Mouse (Mus musculus) hindbrain, embryonic 12.5 days (tissue): ENCODE data around the gene Stc2. TPM values are rescaled to one million over a fixed set of nuclear protein-coding genes. Genes with fewer than 3 reads are reported as not detected.

Experiments used
- ATAC-seq: fragments of 200-750 bp; cut with Nextera tagmentation; 2 replicates; pipeline ENCODE4 v1.8.0; 2017; ENCODE audit warnings: moderate TSS enrichment; ENCODE audit not compliant: low FRiP score
- H3K27ac ChIP-seq: fragments of 300-500 bp; sonication (generic); 2 replicates; pipeline ENCODE4 v1.5.1; 2016; ENCODE audit warnings: mild to moderate bottlenecking
- H3K27me3 ChIP-seq: fragments of 300-500 bp; sonication (generic); 2 replicates; pipeline ENCODE4 v1.6.1; 2016; ENCODE audit warnings: mild to moderate bottlenecking
- H3K36me3 ChIP-seq: fragments of 300-500 bp; sonication (generic); 2 replicates; pipeline ENCODE4 v1.6.1; 2016; ENCODE audit warnings: mild to moderate bottlenecking
- H3K4me1 ChIP-seq: fragments of 300-500 bp; sonication (generic); 2 replicates; pipeline ENCODE4 v1.6.1; 2016
- H3K4me2 ChIP-seq: fragments of 300-500 bp; sonication (generic); replicated peaks from 2 replicates; pipeline ENCODE4 v1.6.1; 2016; ENCODE audit warnings: mild to moderate bottlenecking
- H3K4me3 ChIP-seq: fragments of 300-500 bp; sonication (generic); 2 replicates; pipeline ENCODE4 v1.5.1; 2016; ENCODE audit warnings: mild to moderate bottlenecking
- H3K9ac ChIP-seq: fragments of 300-500 bp; sonication (generic); 2 replicates; pipeline ENCODE4 v1.6.1; 2016; ENCODE audit warnings: mild to moderate bottlenecking, moderate library complexity
- H3K9me3 ChIP-seq: fragments of 300-500 bp; sonication (generic); replicated peaks from 2 replicates; pipeline ENCODE4 v1.6.1; 2016; ENCODE audit warnings: mild to moderate bottlenecking
- WGBS: fragments of 180-500 bp; shearing (Covaris S2); methylation state at CpG from one replicate; pipeline ENCODE4 v1.1.7; 2016; 5-methylcytosine and 5-hydroxymethylcytosine counted together
- polyA plus RNA-seq: library from polyadenylated mRNA; unstranded; fragments of >200 nt; fragmentation: Nextera tagmentation; extraction: Ambion mirVana; gene quantifications from 2 replicates; pipeline ENCODE4 v1.2.1, GENCODE M21; 2016

Gene Stc2
- 0.77 and 1.0 TPM in 2 replicates for polyA plus RNA-seq

DNA sequence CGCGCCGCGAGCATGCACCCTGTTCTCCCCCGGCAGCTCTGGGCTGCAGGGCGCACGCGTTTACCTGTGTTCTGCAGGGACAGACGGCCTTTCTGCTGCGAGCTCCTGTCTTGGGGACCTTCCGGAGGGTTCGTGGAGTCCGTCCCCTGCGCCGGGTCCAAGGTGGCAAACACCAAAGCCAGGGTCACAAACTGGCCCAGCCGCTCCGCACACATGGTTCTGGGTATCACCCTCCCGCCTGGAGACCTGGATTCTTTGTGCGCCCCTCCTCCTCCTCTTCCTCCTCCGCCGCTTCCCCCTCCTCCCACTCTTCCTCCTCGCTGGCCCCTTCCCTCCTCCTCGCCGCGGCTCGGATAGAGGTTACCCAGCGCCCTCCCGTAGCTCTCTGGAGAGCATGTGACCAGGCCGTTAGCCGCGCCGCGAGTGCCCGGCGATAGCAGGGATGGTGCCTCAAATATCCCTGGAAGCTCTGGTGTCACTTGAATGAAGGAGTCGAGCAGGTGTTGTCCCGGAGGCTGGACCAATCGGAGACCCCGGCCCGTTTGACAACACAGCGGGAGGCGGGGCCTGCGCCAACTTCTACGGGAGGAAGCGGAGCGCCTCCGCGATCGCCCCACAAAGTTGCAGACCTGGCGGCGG is at the start of gene Stc2:
Gene Stc2 (minus strand): TSS at position 427 of the 639 bp plus-strand sequence.
- Histone ChIP-seq H3K4me3 (peak within 1 kb of the TSS; percentile 57), H3K27ac (no peak within 1 kb of the TSS), H3K4me1 (peaks cover 26% of the 10 kb centered on the region), H3K36me3 (no peaks in the 10 kb centered on the region), H3K9me3 (no peaks in the 10 kb centered on the region), H3K27me3 (peaks cover 49% of the 10 kb centered on the region), H3K4me2 (peak within 1 kb of the TSS; percentile 99), H3K9ac (peak within 1 kb of the TSS; percentile 56)
- under 1% methylated on average over 49 of the region's 51 CpGs for WGBS
- ATAC-seq = peak; percentile 87

DNA sequence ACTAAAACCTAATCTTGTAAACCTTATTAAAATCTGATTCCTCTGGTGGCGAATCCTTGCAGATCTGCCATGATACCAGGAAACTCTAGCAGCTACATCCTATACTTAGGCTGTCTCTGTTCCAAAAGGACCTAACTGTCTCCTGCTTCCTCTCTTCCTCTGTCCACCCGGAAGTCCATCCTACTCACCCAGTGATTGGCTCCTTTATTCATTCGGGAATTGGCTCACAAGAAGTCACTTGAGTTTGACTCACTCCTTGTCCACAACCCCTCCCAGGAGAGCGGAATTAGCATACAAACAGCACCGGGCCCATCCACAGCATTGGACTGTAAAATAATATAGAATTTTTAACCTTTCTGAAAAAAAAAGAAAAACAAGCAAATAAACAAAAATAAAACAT is 47.2 kb upstream of the Stc2 start:
- H3K27me3 ChIP-seq = no peaks in the 10 kb centered on the region
- no peaks in the 10 kb centered on the region for H3K4me1 ChIP-seq
- no peak overlapping the region for H3K4me2 ChIP-seq
- H3K9me3 ChIP-seq = no peaks in the 10 kb centered on the region
- no peak overlapping the region for H3K27ac ChIP-seq
- no peaks in the 10 kb centered on the region for H3K36me3 ChIP-seq
- WGBS = 85% methylated on average over 5 of the region's 5 CpGs
- H3K4me3 ChIP-seq = no peak overlapping the region
- H3K9ac ChIP-seq = no peak overlapping the region
- no peak for ATAC-seq

DNA sequence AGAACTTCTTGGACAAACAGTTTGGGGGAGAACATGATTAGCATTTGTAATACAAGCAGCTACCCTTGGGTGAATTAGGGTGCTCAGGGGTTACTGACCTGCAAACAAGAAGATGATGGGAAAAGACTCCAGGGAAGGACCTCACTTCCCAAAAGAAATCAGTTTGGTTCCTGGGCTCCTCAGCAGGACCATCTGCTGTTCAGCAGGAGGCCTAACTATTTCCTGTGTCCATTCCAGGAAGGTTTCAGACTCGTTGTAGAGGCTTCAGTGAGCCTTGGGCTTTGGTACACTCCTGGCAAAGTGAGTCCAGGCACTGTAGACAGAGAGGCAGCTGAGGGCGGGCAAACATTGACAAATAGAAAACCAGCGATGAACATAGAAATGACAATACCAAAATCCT is 42.5 kb upstream of the Stc2 start:
- Histone ChIP-seq H3K27ac (no peak overlapping the region), H3K9ac (no peak overlapping the region), H3K4me3 (no peak overlapping the region), H3K36me3 (no peaks in the 10 kb centered on the region), H3K4me2 (no peak overlapping the region), H3K9me3 (no peaks in the 10 kb centered on the region), H3K27me3 (no peaks in the 10 kb centered on the region), H3K4me1 (no peaks in the 10 kb centered on the region)
- no peak for ATAC-seq
- WGBS = 74% methylated on average over 3 of the region's 3 CpGs

GRCm38 (mm10) chr11:31406736-31407135 is 36.9 kb upstream of the Stc2 start:
- H3K27me3 ChIP-seq = no peaks in the 10 kb centered on the region
- ATAC-seq = no peak
- no peak overlapping the region for H3K4me2 ChIP-seq
- no peak overlapping the region for H3K27ac ChIP-seq
- no peaks in the 10 kb centered on the region for H3K9me3 ChIP-seq
- 96% methylated on average over 1 of the region's 1 CpGs for WGBS
- no peaks in the 10 kb centered on the region for H3K36me3 ChIP-seq
- H3K4me3 ChIP-seq = no peak overlapping the region
- H3K9ac ChIP-seq = no peak overlapping the region
- no peaks in the 10 kb centered on the region for H3K4me1 ChIP-seq

- Histone ChIP-seq H3K9ac (no peak overlapping the region), H3K27me3 (no peaks in the 10 kb centered on the region), H3K4me2 (no peak overlapping the region), H3K4me1 (no peaks in the 10 kb centered on the region), H3K9me3 (no peaks in the 10 kb centered on the region), H3K36me3 (no peaks in the 10 kb centered on the region), H3K27ac (no peak overlapping the region), H3K4me3 (no peak overlapping the region)
- 91% methylated on average over 1 of the region's 1 CpGs for WGBS
- ATAC-seq = no peak
Measured at GRCm38 (mm10) chr11:31403080-31403479, 33.2 kb upstream of the Stc2 start.

- no peaks in the 10 kb centered on the region for H3K4me1 ChIP-seq
- no peak overlapping the region for H3K9ac ChIP-seq
- H3K9me3 ChIP-seq = no peaks in the 10 kb centered on the region
- H3K27me3 ChIP-seq = no peaks in the 10 kb centered on the region
- no peak for ATAC-seq
- no peak overlapping the region for H3K4me3 ChIP-seq
- no peak overlapping the region for H3K27ac ChIP-seq
- H3K4me2 ChIP-seq = no peak overlapping the region
- 79% methylated on average over 2 of the region's 2 CpGs for WGBS
- no peaks in the 10 kb centered on the region for H3K36me3 ChIP-seq
Measured at GRCm38 (mm10) chr11:31398604-31399003, 28.7 kb upstream of the Stc2 start.

DNA sequence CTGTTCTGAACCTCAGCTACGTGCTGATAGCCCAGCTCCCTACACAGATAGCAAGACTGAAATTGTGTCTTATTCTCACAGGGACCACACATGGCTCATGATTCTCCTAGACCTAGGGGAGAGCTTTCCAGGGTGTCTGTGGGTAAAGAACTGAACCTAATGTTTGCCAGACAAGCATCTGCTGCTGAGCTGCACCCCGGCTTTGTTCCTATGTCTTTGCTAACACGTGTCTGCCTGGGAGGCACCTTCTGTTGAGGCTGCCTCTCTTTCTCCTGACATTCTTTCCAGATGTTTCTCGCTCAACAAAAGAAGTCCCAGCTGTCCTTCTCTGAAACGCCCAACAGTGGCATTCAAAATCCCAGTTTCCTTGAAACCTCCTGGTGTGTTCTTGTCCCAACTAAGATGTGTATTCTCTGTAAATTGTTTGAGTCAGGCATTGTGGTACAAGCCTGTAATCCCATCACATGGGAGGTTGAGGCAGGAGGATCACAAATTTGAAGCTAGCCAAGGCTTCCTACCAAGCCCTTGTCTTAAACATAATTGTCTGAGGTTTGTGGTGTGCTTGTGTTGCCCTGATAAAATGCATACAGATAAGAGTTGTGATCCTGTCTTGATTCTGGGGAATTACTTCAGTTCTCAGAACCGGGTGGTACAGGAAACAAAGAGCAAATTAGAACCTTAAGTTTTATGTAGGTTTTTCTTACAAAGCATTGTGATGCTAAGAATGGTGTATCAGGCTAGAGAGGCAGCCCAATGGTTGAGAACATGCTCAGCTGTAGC is 27.0 kb upstream of the Stc2 start:
- Histone ChIP-seq H3K4me1 (no peaks in the 10 kb centered on the region), H3K4me3 (no peak overlapping the region), H3K27me3 (no peaks in the 10 kb centered on the region), H3K27ac (no peak overlapping the region), H3K36me3 (no peaks in the 10 kb centered on the region), H3K9me3 (no peaks in the 10 kb centered on the region), H3K4me2 (no peak overlapping the region), H3K9ac (no peak overlapping the region)
- 59% methylated on average over 6 of the region's 6 CpGs for WGBS
- no peak for ATAC-seq

- WGBS = 82% methylated on average over 6 of the region's 6 CpGs
- H3K27ac ChIP-seq = no peak overlapping the region
- H3K4me3 ChIP-seq = no peak overlapping the region
- H3K9me3 ChIP-seq = no peaks in the 10 kb centered on the region
- H3K36me3 ChIP-seq = no peaks in the 10 kb centered on the region
- H3K4me2 ChIP-seq = no peak overlapping the region
- no peak for ATAC-seq
- H3K27me3 ChIP-seq = no peaks in the 10 kb centered on the region
- H3K9ac ChIP-seq = no peak overlapping the region
- no peaks in the 10 kb centered on the region for H3K4me1 ChIP-seq
Measured at GRCm38 (mm10) chr11:31394026-31394425, 24.2 kb upstream of the Stc2 start.

DNA sequence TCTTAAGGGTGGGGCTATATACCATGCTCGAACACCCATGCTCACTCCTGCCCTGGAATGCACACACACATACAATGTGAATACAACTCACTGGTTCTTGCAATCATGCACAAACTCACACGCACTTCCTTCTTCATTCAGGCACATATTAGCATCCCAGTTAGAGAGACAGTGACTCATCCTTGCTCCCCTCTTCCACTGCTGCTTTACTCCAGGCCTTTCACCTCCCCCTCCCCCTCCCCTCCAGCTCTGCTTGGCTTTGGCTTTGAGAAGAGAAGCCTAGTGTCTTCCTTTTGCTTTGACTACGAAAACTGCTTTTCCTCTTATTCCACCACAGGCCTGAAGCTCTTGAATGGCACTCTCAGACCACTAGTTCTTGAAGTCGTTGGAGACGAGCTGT is 22.5 kb upstream of the Stc2 start:
- Histone ChIP-seq H3K4me3 (no peak overlapping the region), H3K4me2 (no peak overlapping the region), H3K9ac (no peak overlapping the region), H3K27me3 (no peaks in the 10 kb centered on the region), H3K36me3 (no peaks in the 10 kb centered on the region), H3K4me1 (no peaks in the 10 kb centered on the region), H3K9me3 (no peaks in the 10 kb centered on the region), H3K27ac (no peak overlapping the region)
- 77% methylated on average over 5 of the region's 5 CpGs for WGBS
- no peak for ATAC-seq

DNA sequence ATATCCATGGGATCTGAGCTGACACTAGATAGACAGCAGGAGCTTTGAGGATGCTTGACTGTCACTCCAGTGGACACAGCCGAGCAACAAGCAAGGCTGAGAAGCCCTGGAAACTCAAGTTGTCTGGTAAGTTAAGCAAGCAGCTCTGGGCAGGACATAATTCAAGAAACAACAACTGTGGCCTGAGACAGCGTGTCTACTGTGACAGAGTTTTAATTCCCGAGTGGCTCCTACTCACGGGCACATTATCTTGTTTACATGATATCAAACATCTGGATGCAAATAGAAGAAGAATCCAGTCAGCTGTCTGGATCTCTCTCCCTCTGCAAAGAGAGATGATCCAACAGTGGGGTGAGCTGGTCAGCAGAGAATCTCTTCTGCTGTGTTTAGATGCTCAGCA is 19.0 kb upstream of the Stc2 start:
- Histone ChIP-seq H3K36me3 (no peaks in the 10 kb centered on the region), H3K4me2 (no peak overlapping the region), H3K9me3 (no peaks in the 10 kb centered on the region), H3K9ac (no peak overlapping the region), H3K27ac (no peak overlapping the region), H3K4me1 (no peaks in the 10 kb centered on the region), H3K4me3 (no peak overlapping the region), H3K27me3 (no peaks in the 10 kb centered on the region)
- no peak for ATAC-seq
- WGBS = 65% methylated on average over 4 of the region's 4 CpGs

- Histone ChIP-seq H3K9ac (no peak overlapping the region), H3K27me3 (no peaks in the 10 kb centered on the region), H3K4me1 (no peaks in the 10 kb centered on the region), H3K9me3 (no peaks in the 10 kb centered on the region), H3K4me3 (no peak overlapping the region), H3K27ac (no peak overlapping the region), H3K4me2 (no peak overlapping the region), H3K36me3 (no peaks in the 10 kb centered on the region)
- 89% methylated on average over 5 of the region's 5 CpGs for WGBS
- no peak for ATAC-seq
Measured at GRCm38 (mm10) chr11:31387526-31387925, 17.7 kb upstream of the Stc2 start.

GRCm38 (mm10) chr11:31386571-31386970 is 16.7 kb upstream of the Stc2 start:
- WGBS = 65% methylated on average over 3 of the region's 3 CpGs
- no peak for ATAC-seq
- no peaks in the 10 kb centered on the region for H3K9me3 ChIP-seq
- no peak overlapping the region for H3K9ac ChIP-seq
- no peak overlapping the region for H3K27ac ChIP-seq
- H3K27me3 ChIP-seq = no peaks in the 10 kb centered on the region
- H3K36me3 ChIP-seq = no peaks in the 10 kb centered on the region
- H3K4me2 ChIP-seq = no peak overlapping the region
- no peak overlapping the region for H3K4me3 ChIP-seq
- no peaks in the 10 kb centered on the region for H3K4me1 ChIP-seq

GRCm38 (mm10) chr11:31383968-31384367 is 14.1 kb upstream of the Stc2 start:
- Histone ChIP-seq H3K27me3 (no peaks in the 10 kb centered on the region), H3K36me3 (no peaks in the 10 kb centered on the region), H3K4me2 (no peak overlapping the region), H3K9ac (no peak overlapping the region), H3K27ac (no peak overlapping the region), H3K9me3 (no peaks in the 10 kb centered on the region), H3K4me3 (no peak overlapping the region), H3K4me1 (no peaks in the 10 kb centered on the region)
- no peak for ATAC-seq
- 86% methylated on average over 2 of the region's 2 CpGs for WGBS
